Mouse (Mus musculus) lung, embryonic 16.5 days (tissue): Measurements from ENCODE around the gene 9530068E07Rik. TPM values are rescaled to one million over a fixed set of nuclear protein-coding genes. Genes with fewer than 3 reads are reported as not detected.

Source experiments
- ATAC-seq: fragments of 200-750 bp; cut with Nextera tagmentation; 2 replicates; pipeline ENCODE4 v1.8.0; 2017; ENCODE audit warnings: low read depth, mild to moderate bottlenecking, moderate library complexity
- H3K27ac ChIP-seq: fragments of 300-500 bp; sonication (generic); 2 replicates; pipeline ENCODE4 v1.5.1; 2014; ENCODE audit warnings: mild to moderate bottlenecking, control low read depth, low read length
- H3K27me3 ChIP-seq: fragments of 300-500 bp; sonication (generic); 2 replicates; pipeline ENCODE4 v1.6.1; 2014; ENCODE audit warnings: low read depth, low read length, mixed read lengths; ENCODE audit not compliant: control insufficient read depth, insufficient read depth
- H3K36me3 ChIP-seq: fragments of 300-500 bp; sonication (generic); 2 replicates; pipeline ENCODE4 v1.6.1; 2014; ENCODE audit warnings: low read length; ENCODE audit not compliant: control insufficient read depth, insufficient read depth
- H3K4me1 ChIP-seq: fragments of 300-500 bp; sonication (generic); replicated peaks from 2 replicates; pipeline ENCODE4 v1.6.1; 2014; ENCODE audit warnings: low read length, mixed read lengths; ENCODE audit not compliant: control insufficient read depth, insufficient read depth
- H3K4me2 ChIP-seq: fragments of 300-500 bp; sonication (generic); 2 replicates; pipeline ENCODE4 v1.6.1; 2014; ENCODE audit warnings: low read depth, low read length, control low read depth
- H3K4me3 ChIP-seq: fragments of 300-500 bp; sonication (generic); 2 replicates; pipeline ENCODE4 v1.5.1; 2014; ENCODE audit warnings: mild to moderate bottlenecking, low read length, control low read depth
- H3K9ac ChIP-seq: fragments of 300-500 bp; sonication (generic); 2 replicates; pipeline ENCODE4 v1.6.1; 2014; ENCODE audit warnings: low read length, control low read depth
- H3K9me3 ChIP-seq: fragments of 300-500 bp; sonication (generic); 2 replicates; pipeline ENCODE4 v1.6.1; 2016; ENCODE audit warnings: low read length; ENCODE audit not compliant: control insufficient read depth
- WGBS: fragments of 180-500 bp; shearing (Covaris S2); extraction: QIAGEN DNeasy Blood & Tissue Kit; methylation state at CpG from one replicate; pipeline ENCODE4 v1.1.7; 2014; 5-methylcytosine and 5-hydroxymethylcytosine counted together
- polyA plus RNA-seq: library from polyadenylated mRNA; unstranded; fragments of >200 nt; fragmentation: Nextera tagmentation; extraction: Ambion mirVana; gene quantifications from 2 replicates; pipeline ENCODE4 v1.2.1, GENCODE M21; 2015

The 9530068E07Rik gene
- polyA plus RNA-seq, 1 experiment from 2014 or later: 238 TPM

- peak overlapping the region; percentile 44; the same call in 1 of the 2 replicates for H3K27ac ChIP-seq
- peak overlapping the region; percentile 24 for H3K4me3 ChIP-seq
- H3K4me1 ChIP-seq: peaks cover 24% of the 10 kb centered on the region
- H3K27me3 ChIP-seq: no peaks in the 10 kb centered on the region
- no peak for ATAC-seq
- WGBS: 29% methylated on average over 4 of the region's 4 CpGs
- H3K9ac ChIP-seq: 0 out of 2 replicates have a peak overlapping the region, but pooled peaks have one; percentile 12
- H3K4me2 ChIP-seq: peak overlapping the region; percentile 23; the same call in 1 of the 2 replicates
- no peaks in the 10 kb centered on the region for H3K9me3 ChIP-seq
- H3K36me3 ChIP-seq: no peaks in the 10 kb centered on the region
Observed at GRCm38 (mm10) chr11:52358520-52358919, 37.7 kb upstream of the 9530068E07Rik start.

DNA sequence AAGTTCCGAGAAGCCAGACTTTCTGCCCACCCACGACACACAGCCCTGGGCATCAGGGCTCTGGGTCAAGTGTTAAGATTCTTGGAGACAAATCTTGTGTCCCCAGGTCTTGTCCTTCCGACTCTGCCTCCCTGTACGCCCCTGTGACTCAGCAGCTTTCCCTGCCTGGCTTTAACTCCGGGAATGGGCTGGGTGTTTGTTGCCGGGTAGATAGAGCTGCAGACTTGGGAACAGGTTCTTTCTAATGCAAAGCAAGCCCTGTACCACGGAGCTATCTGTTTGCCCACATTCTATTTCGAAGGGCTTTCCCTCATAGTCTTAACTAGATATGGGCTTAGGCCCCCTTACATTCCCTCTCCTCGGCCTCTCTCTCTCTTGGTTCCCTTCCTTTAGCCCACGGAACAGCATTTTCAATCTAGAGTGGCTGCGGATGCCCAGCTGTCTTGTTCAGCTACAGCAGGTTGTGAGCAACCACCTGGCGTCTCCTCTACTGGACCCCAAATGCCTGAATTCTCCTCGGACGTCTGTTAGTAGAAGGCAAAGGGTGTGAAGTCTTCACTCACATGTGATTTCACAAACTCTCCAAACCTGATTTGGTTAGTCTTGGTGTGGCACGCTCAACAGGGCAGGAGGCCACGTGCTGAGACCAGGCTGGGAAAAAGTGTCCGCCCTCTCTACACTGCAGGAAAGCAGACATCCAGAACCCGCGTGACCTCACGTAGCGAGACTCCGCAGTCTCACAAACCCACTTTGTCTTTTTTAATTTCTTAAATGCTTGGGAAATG lies 36.4 kb upstream of the 9530068E07Rik start:
- H3K36me3 ChIP-seq: no peaks in the 10 kb centered on the region
- H3K4me3 ChIP-seq: peak overlapping the region; percentile 72
- peak overlapping the region; percentile 89 for H3K9ac ChIP-seq
- ATAC-seq: peak; percentile 26
- 15% methylated on average over 22 of the region's 22 CpGs for WGBS
- peak overlapping the region; percentile 74 for H3K4me2 ChIP-seq
- no peaks in the 10 kb centered on the region for H3K27me3 ChIP-seq
- peak overlapping the region; percentile 94 for H3K27ac ChIP-seq
- H3K4me1 ChIP-seq: peaks cover 30% of the 10 kb centered on the region
- H3K9me3 ChIP-seq: no peaks in the 10 kb centered on the region

GRCm38 (mm10) chr11:52360471-52361277 lies 35.6 kb upstream of the 9530068E07Rik start, which contains the start of gene Vdac1:
Gene Vdac1 (plus strand): TSS chr11:52360860.
- peak; percentile 95 for ATAC-seq
- Histone ChIP-seq H3K9me3 (no peaks in the 10 kb centered on the region), H3K36me3 (no peaks in the 10 kb centered on the region), H3K4me2 (peak within 1 kb of the TSS; percentile 74), H3K4me3 (peak within 1 kb of the TSS; percentile 72), H3K27me3 (no peaks in the 10 kb centered on the region), H3K9ac (peak within 1 kb of the TSS; percentile 89), H3K4me1 (peaks cover 36% of the 10 kb centered on the region), H3K27ac (peak within 1 kb of the TSS; percentile 94)
- under 1% methylated on average over 83 of the region's 84 CpGs for WGBS

DNA sequence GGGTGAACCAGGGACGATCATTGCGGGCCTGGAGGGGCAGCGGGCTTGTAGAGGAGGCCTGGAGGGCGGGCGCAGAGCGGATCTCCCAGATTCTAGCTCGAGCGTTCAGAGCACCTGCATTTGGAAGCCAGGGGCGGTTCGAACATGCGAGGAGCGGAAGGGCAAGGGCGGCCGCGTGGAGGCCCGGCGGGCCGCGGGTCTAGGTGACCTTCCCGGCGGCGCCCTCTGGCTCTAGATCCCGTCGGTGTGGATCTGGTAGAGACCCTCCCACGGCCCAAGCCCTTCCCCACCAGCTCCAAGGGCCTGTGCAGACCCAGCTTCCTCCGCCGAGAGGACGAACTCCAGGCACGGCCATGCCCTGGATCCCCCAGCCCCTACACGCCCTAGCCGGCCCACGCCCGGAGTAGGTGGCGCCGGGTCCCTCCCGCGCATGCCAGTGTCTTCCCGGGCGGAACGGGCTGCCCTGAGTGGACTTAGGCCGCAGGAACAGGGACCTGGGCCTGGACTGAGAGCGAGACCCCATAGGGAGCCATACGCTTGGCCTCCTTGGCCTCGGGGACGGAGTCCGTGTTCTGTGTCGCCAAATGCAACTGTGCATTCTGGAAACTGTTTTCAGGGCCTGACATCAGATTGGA lies 34.8 kb upstream of the 9530068E07Rik start:
- H3K4me1 ChIP-seq: peaks cover 43% of the 10 kb centered on the region
- no peaks in the 10 kb centered on the region for H3K9me3 ChIP-seq
- H3K4me3 ChIP-seq: peak overlapping the region; percentile 72
- no peaks in the 10 kb centered on the region for H3K36me3 ChIP-seq
- H3K4me2 ChIP-seq: peak overlapping the region; percentile 73
- ATAC-seq: peak; percentile 28
- H3K27ac ChIP-seq: peak overlapping the region; percentile 94
- no peaks in the 10 kb centered on the region for H3K27me3 ChIP-seq
- WGBS: under 1% methylated on average over 37 of the region's 47 CpGs
- peak overlapping the region; percentile 89 for H3K9ac ChIP-seq

- H3K4me1 ChIP-seq: peaks cover 45% of the 10 kb centered on the region
Observed at GRCm38 (mm10) chr11:52364376-52364775, 31.9 kb upstream of the 9530068E07Rik start.

GRCm38 (mm10) chr11:52365143-52365542 lies 31.1 kb upstream of the 9530068E07Rik start:
- no peaks in the 10 kb centered on the region for H3K27me3 ChIP-seq
- peak overlapping the region; percentile 61; the same call in 1 of the 2 replicates for H3K27ac ChIP-seq
- H3K4me3 ChIP-seq: no peak overlapping the region
- no peaks in the 10 kb centered on the region for H3K9me3 ChIP-seq
- no peak overlapping the region for H3K9ac ChIP-seq
- peaks cover 43% of the 10 kb centered on the region for H3K4me1 ChIP-seq
- ATAC-seq: peak; percentile 11; the same call in 1 of the 2 replicates
- H3K4me2 ChIP-seq: no peak overlapping the region
- WGBS: 23% methylated on average over 1 of the region's 1 CpGs
- no peaks in the 10 kb centered on the region for H3K36me3 ChIP-seq

More at GRCm38 (mm10) chr11:52364376-52364775, 31.9 kb upstream of the 9530068E07Rik start:
- Histone ChIP-seq H3K27ac (no peak overlapping the region), H3K4me2 (no peak overlapping the region), H3K4me3 (no peak overlapping the region), H3K36me3 (no peaks in the 10 kb centered on the region), H3K9me3 (no peaks in the 10 kb centered on the region), H3K27me3 (no peaks in the 10 kb centered on the region), H3K9ac (no peak overlapping the region)
- no peak for ATAC-seq
- 80% methylated on average over 2 of the region's 2 CpGs for WGBS

DNA sequence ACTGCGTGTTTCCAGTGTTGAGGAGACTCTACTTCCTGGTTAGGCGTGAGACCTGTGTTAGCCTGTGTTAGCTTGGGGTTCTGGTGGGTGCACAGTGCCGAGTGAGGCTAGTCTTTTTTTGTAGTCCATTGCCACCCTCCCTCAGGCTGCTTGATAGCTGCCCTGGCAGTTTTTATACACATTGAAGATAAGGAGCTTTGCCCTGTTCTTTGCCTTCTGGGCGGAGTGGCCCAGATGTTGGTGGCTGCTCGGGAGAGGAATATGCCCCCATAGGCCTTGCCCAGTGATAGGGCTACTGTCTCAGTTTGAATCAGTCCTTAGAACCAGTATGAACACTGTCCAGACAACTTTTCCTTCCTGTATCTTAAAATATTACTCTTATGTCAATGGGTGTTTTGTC lies 29.9 kb upstream of the 9530068E07Rik start:
- H3K27me3 ChIP-seq: no peaks in the 10 kb centered on the region
- no peak for ATAC-seq
- no peak overlapping the region for H3K9ac ChIP-seq
- no peak overlapping the region for H3K4me3 ChIP-seq
- no peak overlapping the region for H3K4me2 ChIP-seq
- peaks cover 51% of the 10 kb centered on the region for H3K4me1 ChIP-seq
- WGBS: 78% methylated on average over 5 of the region's 5 CpGs
- no peaks in the 10 kb centered on the region for H3K9me3 ChIP-seq
- no peak overlapping the region for H3K27ac ChIP-seq
- no peaks in the 10 kb centered on the region for H3K36me3 ChIP-seq

GRCm38 (mm10) chr11:52368176-52368985 lies 27.8 kb upstream of the 9530068E07Rik start:
- Histone ChIP-seq H3K4me2 (no peak overlapping the region), H3K27me3 (no peaks in the 10 kb centered on the region), H3K9ac (no peak overlapping the region), H3K27ac (no peak overlapping the region), H3K36me3 (no peaks in the 10 kb centered on the region), H3K9me3 (no peaks in the 10 kb centered on the region), H3K4me1 (peaks cover 37% of the 10 kb centered on the region), H3K4me3 (no peak overlapping the region)
- WGBS: 60% methylated on average over 10 of the region's 10 CpGs
- ATAC-seq: no peak
